Mouse (Mus musculus) heart, embryonic 14.5 days (tissue): ENCODE data around the gene 4930555G01Rik. TPM values are rescaled to one million over a fixed set of nuclear protein-coding genes. Genes with fewer than 3 reads are reported as not detected.
A peak's percentile ranks its signal among the peaks of the same experiment; 100 is the strongest.
"Not testable (repeated sequence)": the region's sequence is repeated elsewhere in the genome, so short reads cannot be mapped to it uniquely, and the experiment has no call there.

Experiments used
- ATAC-seq: fragments of 200-750 bp; cut with Nextera tagmentation; 2 replicates; pipeline ENCODE4 v1.8.0; 2017; ENCODE audit warnings: low read depth, moderate TSS enrichment; ENCODE audit not compliant: insufficient number of reproducible peaks, insufficient read depth, low FRiP score
- H3K27ac ChIP-seq, 2 experiments: fragments of 200-500 bp in 1 of 2; fragments of 300-500 bp in 1 of 2; sonication (generic) in 1 of 2; replicated peaks in 1 of 2; 2 replicates each; pipeline ENCODE4 v1.5.1; 2012 to 2014; ENCODE audit warnings: low read depth in 2 of 2, low read length in 2 of 2, control low read depth in 1 of 2, mild to moderate bottlenecking in 1 of 2, mixed read lengths in 1 of 2; ENCODE audit not compliant: control insufficient read depth in 1 of 2, insufficient read depth in 1 of 2
- H3K27me3 ChIP-seq: fragments of 300-500 bp; sonication (generic); 2 replicates; pipeline ENCODE4 v1.6.1; 2014; ENCODE audit warnings: mild to moderate bottlenecking, low read length, control low read depth; ENCODE audit not compliant: control insufficient read depth, insufficient read depth
- H3K36me3 ChIP-seq: fragments of 300-500 bp; sonication (generic); 2 replicates; pipeline ENCODE4 v1.6.1; 2014; ENCODE audit warnings: mild to moderate bottlenecking, control low read depth, low read length, mixed read lengths; ENCODE audit not compliant: control insufficient read depth, insufficient read depth
- H3K4me1 ChIP-seq, 2 experiments: fragments of 200-500 bp in 1 of 2; fragments of 300-500 bp in 1 of 2; sonication (generic) in 1 of 2; 2 replicates each; pipeline ENCODE4 v1.6.1; 2012 to 2014; ENCODE audit warnings: low read length in 2 of 2, control low read depth in 1 of 2, mixed read lengths in 1 of 2; ENCODE audit not compliant: control insufficient read depth in 2 of 2, insufficient read depth in 2 of 2
- H3K4me2 ChIP-seq: fragments of 300-500 bp; sonication (generic); 2 replicates; pipeline ENCODE4 v1.6.1; 2014; ENCODE audit warnings: mild to moderate bottlenecking, low read length
- H3K4me3 ChIP-seq, 2 experiments: fragments of 200-500 bp in 1 of 2; fragments of 300-500 bp in 1 of 2; sonication (generic) in 1 of 2; 2 replicates each; pipeline ENCODE4 v1.5.1; 2012 to 2014; ENCODE audit warnings: low read length in 2 of 2, mild to moderate bottlenecking in 2 of 2, control low read depth in 1 of 2, low read depth in 1 of 2, moderate library complexity in 1 of 2; ENCODE audit not compliant: control insufficient read depth in 1 of 2, insufficient read depth in 1 of 2
- H3K9ac ChIP-seq: fragments of 300-500 bp; sonication (generic); 2 replicates; pipeline ENCODE4 v1.6.1; 2014; ENCODE audit warnings: mild to moderate bottlenecking, low read length
- H3K9me3 ChIP-seq: fragments of 300-500 bp; sonication (generic); 2 replicates; pipeline ENCODE4 v1.6.1; 2016; ENCODE audit warnings: low read length, control low read depth; ENCODE audit not compliant: control insufficient read depth
- WGBS: fragments of 180-500 bp; shearing (Covaris S2); extraction: QIAGEN DNeasy Blood & Tissue Kit; methylation state at CpG from one replicate; pipeline ENCODE4 v1.1.7; 2014; 5-methylcytosine and 5-hydroxymethylcytosine counted together
- polyA plus RNA-seq: library from polyadenylated mRNA; unstranded; fragments of >200 nt; fragmentation: Nextera tagmentation; extraction: Ambion mirVana; gene quantifications from 2 replicates; pipeline ENCODE4 v1.2.1, GENCODE M21; 2014

Gene 4930555G01Rik
- not detected in 2 replicates for polyA plus RNA-seq

DNA sequence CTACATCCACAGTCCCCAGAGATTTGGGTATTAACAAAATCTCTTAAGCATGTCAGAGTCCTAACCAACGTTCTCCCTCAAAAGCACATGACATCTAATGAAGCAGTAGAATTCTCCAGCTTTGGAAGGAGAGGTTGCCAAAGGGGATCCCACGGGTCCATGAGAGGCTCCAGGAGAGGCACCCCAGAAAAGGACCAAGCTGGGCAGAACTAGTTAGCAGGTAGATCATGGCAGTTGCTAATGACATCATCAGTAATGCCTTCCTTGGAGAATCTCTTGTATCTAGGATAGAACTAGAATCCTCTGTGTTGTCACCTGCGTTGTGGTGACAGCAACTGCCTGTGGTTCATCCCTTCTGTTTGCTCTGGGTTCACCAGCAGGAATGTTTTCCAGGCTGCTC lies at the start of gene 4930555G01Rik:
4930555G01Rik (plus strand) TSS at position 301 of the 400 bp plus-strand sequence.
- H3K27ac ChIP-seq, H3K9ac ChIP-seq: not testable (repeated sequence)
- WGBS, result no CpG with 5 or more reads among the region's 3 CpGs

DNA sequence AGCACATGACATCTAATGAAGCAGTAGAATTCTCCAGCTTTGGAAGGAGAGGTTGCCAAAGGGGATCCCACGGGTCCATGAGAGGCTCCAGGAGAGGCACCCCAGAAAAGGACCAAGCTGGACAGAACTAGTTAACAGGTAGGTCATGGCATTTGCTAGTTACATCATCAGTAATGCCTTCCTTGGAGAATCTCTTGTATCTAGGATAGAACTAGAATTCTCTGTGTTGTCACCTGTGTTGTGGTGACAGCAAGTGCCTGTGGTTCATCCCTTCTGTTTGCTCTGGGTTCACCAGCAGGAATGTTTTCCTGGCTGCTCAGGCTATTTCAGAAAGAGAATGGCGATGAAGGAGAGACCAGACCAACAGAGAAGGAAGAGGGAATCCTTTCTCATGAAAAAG lies 34.8 kb upstream of the 4930555G01Rik start, which contains the start of gene Gm3298:
Gm3298 (plus strand) TSS at position 301 of the 400 bp plus-strand sequence.
- ATAC-seq, H3K9ac ChIP-seq: not testable (repeated sequence)
- WGBS, result 80% methylated on average over 1 of the region's 2 CpGs

More for the DNA sequence above, at the start of gene 4930555G01Rik:
- not testable (repeated sequence) for H3K4me1 ChIP-seq, H3K9me3 ChIP-seq, H3K27me3 ChIP-seq, H3K36me3 ChIP-seq, ATAC-seq, H3K4me2 ChIP-seq, H3K4me3 ChIP-seq

DNA sequence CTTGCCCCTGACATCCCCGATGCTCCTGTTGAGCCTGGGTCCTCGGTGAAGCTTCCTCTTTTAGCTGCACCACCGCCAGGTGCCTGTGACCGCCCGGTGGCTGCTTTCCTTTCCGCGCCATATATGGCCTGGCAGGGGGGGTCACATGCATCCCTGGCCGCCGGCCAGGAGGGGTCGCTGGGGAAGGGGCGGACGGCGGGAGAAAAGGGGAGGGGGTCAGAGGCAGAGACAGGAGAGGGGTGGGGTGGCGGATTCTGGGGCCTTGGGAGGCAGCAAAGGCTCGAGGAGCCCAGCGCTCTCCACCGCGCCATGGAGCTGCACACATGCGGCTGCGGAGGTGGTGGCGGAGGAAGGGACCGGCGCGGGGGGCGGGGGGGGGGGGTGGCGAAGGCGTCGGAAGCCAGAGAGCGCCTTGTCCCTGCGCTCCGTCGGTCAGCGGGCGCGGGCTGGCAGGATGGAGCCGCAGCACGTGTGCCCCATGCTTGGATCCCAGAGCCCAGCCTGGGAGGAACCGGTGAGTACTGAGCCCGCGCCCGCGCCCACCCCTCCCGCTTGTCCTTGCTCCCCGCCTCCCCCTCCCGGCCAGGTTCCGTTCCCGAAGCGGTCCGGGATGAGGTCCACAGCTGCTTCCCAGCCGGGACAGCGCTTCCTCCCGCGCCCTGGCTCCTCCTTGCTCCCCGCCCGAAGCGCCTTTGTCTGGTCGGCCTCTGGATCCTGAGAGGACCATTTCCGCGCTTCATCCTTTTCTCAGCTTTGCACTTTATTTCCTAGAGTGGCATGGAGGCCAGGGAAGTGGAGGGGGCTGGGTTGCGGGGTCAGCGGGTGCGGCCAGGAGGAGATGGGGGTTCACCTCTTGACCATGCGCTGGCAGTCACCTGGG lies 20.4 kb downstream of the 4930555G01Rik start, which contains the start of gene Gm8281:
Gm8281 (plus strand) TSS at position 430 of the 880 bp plus-strand sequence.
- 2% methylated on average over 27 of the region's 63 CpGs for WGBS
- Histone ChIP-seq H3K9ac (peak within 1 kb of the TSS; percentile 30; the same call in 1 of the 2 replicates), H3K4me2 (peak within 1 kb of the TSS; percentile 62), H3K4me3 (peak within 1 kb of the TSS; percentile 32 to 35)
- H3K27me3 ChIP-seq, H3K4me1 ChIP-seq, H3K36me3 ChIP-seq, ATAC-seq, H3K27ac ChIP-seq, H3K9me3 ChIP-seq: not testable (repeated sequence)

More for the DNA sequence above, 34.8 kb upstream of the 4930555G01Rik start, which contains the start of gene Gm3298:
- not testable (repeated sequence) for H3K27me3 ChIP-seq, H3K27ac ChIP-seq, H3K4me3 ChIP-seq, H3K9me3 ChIP-seq, H3K36me3 ChIP-seq, H3K4me2 ChIP-seq, H3K4me1 ChIP-seq

Other genes with a start within 250 kb of the 4930555G01Rik start
- not detected in 2 replicates for gene Gm3269, start 212.5 kb upstream of the 4930555G01Rik start, polyA plus RNA-seq
- 0.81 and 2.6 TPM in 2 replicates for gene Gm3264, start 195.1 kb upstream of the 4930555G01Rik start, polyA plus RNA-seq
- gene Gm3278, start 158.2 kb upstream of the 4930555G01Rik start, polyA plus RNA-seq, result 0.20 TPM in 1 of 2 replicates, not detected in the other
- not detected in 2 replicates for gene Gm8297, start 66.7 kb upstream of the 4930555G01Rik start, polyA plus RNA-seq
- gene Gm3298, start 34.7 kb upstream of the 4930555G01Rik start, polyA plus RNA-seq, result 0.57 TPM in 1 of 2 replicates, not detected in the other
- gene Gm8281, start 20.4 kb downstream of the 4930555G01Rik start, polyA plus RNA-seq, result 2.1 and 4.2 TPM in 2 replicates
- gene Gm8279, start 80.9 kb downstream of the 4930555G01Rik start, polyA plus RNA-seq, result not detected in 2 replicates
- gene Gm3317, start 113.9 kb downstream of the 4930555G01Rik start, polyA plus RNA-seq, result not detected in 2 replicates
- not detected in 2 replicates for gene Gm8271, start 135.2 kb downstream of the 4930555G01Rik start, polyA plus RNA-seq
- gene Gm3526, start 210.0 kb downstream of the 4930555G01Rik start, polyA plus RNA-seq, result not detected in 2 replicates